Mouse (Mus musculus): ENCODE measurements around the gene Olfr1299.

Olfr1299 gene

DNA sequence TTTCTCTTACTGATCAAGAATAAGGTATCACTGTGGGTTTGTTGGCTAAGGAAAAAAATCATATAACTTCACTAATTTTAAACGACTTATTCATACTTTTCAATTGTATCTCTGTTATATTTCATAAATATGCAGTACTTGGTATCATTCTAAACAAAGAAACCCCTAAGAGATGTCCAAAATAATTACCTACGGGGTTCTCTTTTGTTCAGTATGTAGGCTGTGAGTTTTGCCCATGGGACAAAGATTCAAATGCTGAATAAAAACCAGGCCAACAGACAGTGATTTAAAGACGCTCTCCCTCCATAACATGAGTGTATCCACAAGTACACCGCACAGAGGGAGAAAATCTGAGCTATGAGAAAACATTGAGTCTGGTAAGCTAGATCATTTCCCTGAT is at the start of gene Olfr1299:
Gene Olfr1299 (plus strand): TSS at position 301 of the 400 bp plus-strand sequence.
- DNase-seq (ENCODE audit: low spot score), result no peak

DNA sequence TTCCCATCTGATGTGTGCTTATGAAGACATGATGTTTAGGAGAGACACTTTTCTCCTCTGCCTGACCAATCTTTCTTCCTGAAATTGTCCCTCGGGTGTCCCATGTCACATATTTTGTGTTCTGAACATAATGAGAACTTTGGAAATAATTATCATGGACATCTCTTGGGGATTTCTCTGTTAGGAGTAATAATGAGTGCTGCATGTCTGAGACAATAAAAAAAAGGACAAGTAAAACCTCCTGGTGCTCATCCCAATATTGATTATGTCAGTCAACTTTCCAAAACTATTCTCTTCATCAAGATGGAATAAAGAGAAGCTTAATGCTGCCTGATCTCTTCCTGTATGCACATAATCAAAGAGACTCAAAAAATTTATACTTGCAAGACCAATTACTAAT is 34.8 kb upstream of the Olfr1299 start, which contains the start of gene Olfr1297:
Gene Olfr1297 (minus strand): TSS at position 101 of the 400 bp plus-strand sequence.
- no peak for DNase-seq (ENCODE audit: low spot score)

- no peak for DNase-seq (ENCODE audit: low spot score)
These were observed 12.1 kb upstream of the Olfr1299 start, which contains the start of gene Olfr1298 for GRCm38 (mm10) chr2:111649101-111649500. TSS of gene Olfr1298 (minus strand) at chr2:111649201.

Measured in T-cell, adult 2 months (primary cell).